Mouse (Mus musculus) embryonic facial prominence, embryonic 12.5 days (tissue): Measurements from ENCODE around the gene Mapkbp1. TPM values are rescaled to one million over a fixed set of nuclear protein-coding genes. Genes with fewer than 3 reads are reported as not detected.

Experiments
- ATAC-seq: fragments of 200-750 bp; cut with Nextera tagmentation; 2 replicates; pipeline ENCODE4 v1.8.0; 2017; ENCODE audit not compliant: insufficient number of reproducible peaks, insufficient read depth, low FRiP score, low TSS enrichment
- H3K27ac ChIP-seq: fragments of 300-500 bp; sonication (generic); 2 replicates; pipeline ENCODE4 v1.5.1; 2016; ENCODE audit warnings: mild to moderate bottlenecking
- H3K27me3 ChIP-seq: fragments of 300-500 bp; sonication (generic); 2 replicates; pipeline ENCODE4 v1.6.1; 2016; ENCODE audit warnings: mild to moderate bottlenecking, moderate library complexity
- H3K36me3 ChIP-seq: fragments of 300-500 bp; sonication (generic); 2 replicates; pipeline ENCODE4 v1.6.1; 2016; ENCODE audit warnings: mild to moderate bottlenecking
- H3K4me1 ChIP-seq: fragments of 300-500 bp; sonication (generic); 2 replicates; pipeline ENCODE4 v1.6.1; 2016
- H3K4me2 ChIP-seq: fragments of 300-500 bp; sonication (generic); replicated peaks from 2 replicates; pipeline ENCODE4 v1.6.1; 2016; ENCODE audit warnings: mild to moderate bottlenecking, moderate library complexity
- H3K4me3 ChIP-seq: fragments of 300-500 bp; sonication (generic); 2 replicates; pipeline ENCODE4 v1.5.1; 2016; ENCODE audit warnings: mild to moderate bottlenecking
- H3K9ac ChIP-seq: fragments of 300-500 bp; sonication (generic); 2 replicates; pipeline ENCODE4 v1.6.1; 2016; ENCODE audit warnings: mild to moderate bottlenecking, moderate library complexity
- H3K9me3 ChIP-seq: fragments of 300-500 bp; sonication (generic); 2 replicates; pipeline ENCODE4 v1.6.1; 2016; ENCODE audit warnings: mild to moderate bottlenecking, moderate library complexity
- WGBS: fragments of 180-500 bp; shearing (Covaris S2); methylation state at CpG from one replicate; pipeline ENCODE4 v1.1.7; 2016; 5-methylcytosine and 5-hydroxymethylcytosine counted together
- polyA plus RNA-seq: library from polyadenylated mRNA; unstranded; fragments of >200 nt; fragmentation: Nextera tagmentation; extraction: Ambion mirVana; gene quantifications from 2 replicates; pipeline ENCODE4 v1.2.1, GENCODE M21; 2016

Mapkbp1 gene
- polyA plus RNA-seq = 3.9 and 4.0 TPM in 2 replicates

- WGBS = 1% methylated on average over 19 of the region's 19 CpGs
- H3K27ac ChIP-seq = peak within 1 kb of the TSS; percentile 73
These were observed at the start of gene Mapkbp1 for GRCm38 (mm10) chr2:119972537-119972879. Mapkbp1 (plus strand) TSS chr2:119972699.

GRCm38 (mm10) chr2:119970571-119970970, 1.9 kb upstream of the Mapkbp1 start:
- no peak for ATAC-seq
- peaks cover 15% of the 10 kb centered on the region; the same call in 1 of the 2 replicates for H3K4me1 ChIP-seq
- no peak overlapping the region for H3K4me2 ChIP-seq
- H3K9ac ChIP-seq = no peak overlapping the region
- H3K4me3 ChIP-seq = no peak overlapping the region
- no peaks in the 10 kb centered on the region for H3K27me3 ChIP-seq
- H3K36me3 ChIP-seq = peaks cover 6% of the 10 kb centered on the region; the same call in 1 of the 2 replicates
- no peak overlapping the region for H3K27ac ChIP-seq
- H3K9me3 ChIP-seq = no peaks in the 10 kb centered on the region
- WGBS = 46% methylated on average over 9 of the region's 9 CpGs

More at GRCm38 (mm10) chr2:119972537-119972879, at the start of gene Mapkbp1:
- no peaks in the 10 kb centered on the region for H3K9me3 ChIP-seq
- peak; percentile 68 for ATAC-seq
- peak within 1 kb of the TSS; percentile 68 for H3K4me2 ChIP-seq
- 0 out of 2 replicates have a peak, but pooled peaks cover 3% of the 10 kb centered on the region for H3K36me3 ChIP-seq
- peak within 1 kb of the TSS; percentile 80 for H3K4me3 ChIP-seq
- no peaks in the 10 kb centered on the region for H3K27me3 ChIP-seq
- peaks cover 15% of the 10 kb centered on the region; the same call in 1 of the 2 replicates for H3K4me1 ChIP-seq
- peak within 1 kb of the TSS; percentile 87 for H3K9ac ChIP-seq

- 78% methylated on average over 3 of the region's 3 CpGs for WGBS
- Histone ChIP-seq H3K4me3 (no peak overlapping the region), H3K27ac (no peak overlapping the region), H3K9me3 (no peaks in the 10 kb centered on the region), H3K4me1 (peaks cover 15% of the 10 kb centered on the region; the same call in 1 of the 2 replicates), H3K27me3 (no peaks in the 10 kb centered on the region), H3K4me2 (peak overlapping the region; percentile 68), H3K9ac (no peak overlapping the region), H3K36me3 (0 out of 2 replicates have a peak, but pooled peaks cover 3% of the 10 kb centered on the region)
- no peak for ATAC-seq
These were observed 1.2 kb upstream of the Mapkbp1 start for GRCm38 (mm10) chr2:119971316-119971715.

- peak; percentile 97 for ATAC-seq
These were observed 512 bp upstream of the Mapkbp1 start for GRCm38 (mm10) chr2:119971837-119972536.

GRCm38 (mm10) chr2:119980343-119980986, 8.0 kb downstream of the Mapkbp1 start:
- no peak overlapping the region for H3K27ac ChIP-seq
- WGBS = 90% methylated on average over 7 of the region's 7 CpGs
- no peaks in the 10 kb centered on the region for H3K36me3 ChIP-seq
- H3K27me3 ChIP-seq = no peaks in the 10 kb centered on the region
- no peak overlapping the region for H3K4me3 ChIP-seq
- ATAC-seq = no peak
- no peaks in the 10 kb centered on the region for H3K9me3 ChIP-seq
- no peak overlapping the region for H3K4me2 ChIP-seq
- peaks cover 4% of the 10 kb centered on the region for H3K4me1 ChIP-seq
- H3K9ac ChIP-seq = no peak overlapping the region

More at GRCm38 (mm10) chr2:119971837-119972536, 512 bp upstream of the Mapkbp1 start:
- H3K9ac ChIP-seq = peak overlapping the region; percentile 87
- H3K9me3 ChIP-seq = no peaks in the 10 kb centered on the region
- 2% methylated on average over 32 of the region's 32 CpGs for WGBS
- H3K36me3 ChIP-seq = 0 out of 2 replicates have a peak, but pooled peaks cover 3% of the 10 kb centered on the region
- H3K27me3 ChIP-seq = no peaks in the 10 kb centered on the region
- peak overlapping the region; percentile 73 for H3K27ac ChIP-seq
- peak overlapping the region; percentile 68 for H3K4me2 ChIP-seq
- peak overlapping the region; percentile 80 for H3K4me3 ChIP-seq
- H3K4me1 ChIP-seq = peaks cover 15% of the 10 kb centered on the region; the same call in 1 of the 2 replicates

- 0 out of 2 replicates have a peak overlapping the region, but pooled peaks have one; percentile 17 for H3K27ac ChIP-seq
- H3K4me3 ChIP-seq = no peak overlapping the region
- H3K36me3 ChIP-seq = no peaks in the 10 kb centered on the region
- H3K4me2 ChIP-seq = no peak overlapping the region
- H3K9me3 ChIP-seq = no peaks in the 10 kb centered on the region
- 27% methylated on average over 2 of the region's 2 CpGs for WGBS
- H3K27me3 ChIP-seq = no peaks in the 10 kb centered on the region
- H3K4me1 ChIP-seq = peaks cover 4% of the 10 kb centered on the region
- ATAC-seq = no peak
- no peak overlapping the region for H3K9ac ChIP-seq
These were observed 9.1 kb downstream of the Mapkbp1 start for GRCm38 (mm10) chr2:119981631-119982030.

GRCm38 (mm10) chr2:119985871-119986270, 13.4 kb downstream of the Mapkbp1 start:
- Histone ChIP-seq H3K36me3 (no peaks in the 10 kb centered on the region), H3K4me3 (no peak overlapping the region), H3K9me3 (no peaks in the 10 kb centered on the region), H3K9ac (no peak overlapping the region), H3K4me1 (peaks cover 4% of the 10 kb centered on the region; the same call in 1 of the 2 replicates), H3K4me2 (no peak overlapping the region), H3K27me3 (no peaks in the 10 kb centered on the region), H3K27ac (no peak overlapping the region)
- no peak for ATAC-seq
- 77% methylated on average over 8 of the region's 8 CpGs for WGBS

GRCm38 (mm10) chr2:119986369-119986768, 13.9 kb downstream of the Mapkbp1 start:
- no peak overlapping the region for H3K9ac ChIP-seq
- ATAC-seq = no peak
- no peaks in the 10 kb centered on the region for H3K27me3 ChIP-seq
- no peaks in the 10 kb centered on the region for H3K9me3 ChIP-seq
- peaks cover 4% of the 10 kb centered on the region; the same call in 1 of the 2 replicates for H3K4me1 ChIP-seq
- H3K4me3 ChIP-seq = no peak overlapping the region
- WGBS = 77% methylated on average over 6 of the region's 6 CpGs
- H3K27ac ChIP-seq = no peak overlapping the region
- no peak overlapping the region for H3K4me2 ChIP-seq
- no peaks in the 10 kb centered on the region for H3K36me3 ChIP-seq

GRCm38 (mm10) chr2:119987441-119987840, 14.9 kb downstream of the Mapkbp1 start:
- no peak for ATAC-seq
- Histone ChIP-seq H3K36me3 (no peaks in the 10 kb centered on the region), H3K27ac (no peak overlapping the region), H3K9ac (no peak overlapping the region), H3K27me3 (no peaks in the 10 kb centered on the region), H3K9me3 (no peaks in the 10 kb centered on the region), H3K4me2 (no peak overlapping the region), H3K4me1 (no peaks in the 10 kb centered on the region), H3K4me3 (no peak overlapping the region)
- 97% methylated on average over 2 of the region's 2 CpGs for WGBS

GRCm38 (mm10) chr2:119988952-119989351, 16.5 kb downstream of the Mapkbp1 start:
- Histone ChIP-seq H3K27ac (no peak overlapping the region), H3K4me2 (no peak overlapping the region), H3K27me3 (no peaks in the 10 kb centered on the region), H3K9ac (no peak overlapping the region), H3K36me3 (no peaks in the 10 kb centered on the region), H3K4me3 (no peak overlapping the region), H3K4me1 (no peaks in the 10 kb centered on the region), H3K9me3 (no peaks in the 10 kb centered on the region)
- WGBS = 84% methylated on average over 4 of the region's 4 CpGs
- ATAC-seq = no peak

- H3K36me3 ChIP-seq = no peaks in the 10 kb centered on the region
- H3K4me2 ChIP-seq = no peak overlapping the region
- H3K9ac ChIP-seq = no peak overlapping the region
- H3K27me3 ChIP-seq = no peaks in the 10 kb centered on the region
- no peak overlapping the region for H3K4me3 ChIP-seq
- no peak overlapping the region for H3K27ac ChIP-seq
- no peak for ATAC-seq
- H3K9me3 ChIP-seq = no peaks in the 10 kb centered on the region
- WGBS = 73% methylated on average over 6 of the region's 6 CpGs
- H3K4me1 ChIP-seq = peaks cover 11% of the 10 kb centered on the region
These were observed 18.4 kb downstream of the Mapkbp1 start for GRCm38 (mm10) chr2:119990881-119991280.

GRCm38 (mm10) chr2:119992349-119992748, 19.9 kb downstream of the Mapkbp1 start:
- Histone ChIP-seq H3K36me3 (no peaks in the 10 kb centered on the region), H3K4me3 (no peak overlapping the region), H3K4me2 (no peak overlapping the region), H3K4me1 (peaks cover 25% of the 10 kb centered on the region), H3K27ac (no peak overlapping the region), H3K9ac (no peak overlapping the region), H3K27me3 (no peaks in the 10 kb centered on the region), H3K9me3 (no peaks in the 10 kb centered on the region)
- 66% methylated on average over 2 of the region's 2 CpGs for WGBS
- no peak for ATAC-seq
